Mouse (Mus musculus) heart, postnatal 0 days (tissue): Measurements from ENCODE around the gene Adrb1.

Source experiments
- CTCF ChIP-seq: IDR thresholded peaks from 2 replicates; pipeline ENCODE4 v1.5.1; 2016; ENCODE audit warnings: antibody characterized with exemption, control low read depth, low read depth
- EP300 ChIP-seq: IDR thresholded peaks from 2 replicates; pipeline ENCODE4 v1.6.1; 2016; ENCODE audit warnings: antibody characterized with exemption, low read depth

- no peak for TF ChIP-seq CTCF
- TF ChIP-seq EP300 = no peak
Measured at GRCm38 (mm10) chr19:56687676-56688075, 34.3 kb upstream of the Adrb1 start.
